Mouse (Mus musculus) liver, postnatal 0 days (tissue): Measurements from ENCODE around the gene Ppp1r3c.

Experiments
- CTCF ChIP-seq: sonication (generic); IDR thresholded peaks from 2 replicates; pipeline ENCODE4 v1.5.1; 2016; ENCODE audit warnings: antibody characterized with exemption, low read depth
- EP300 ChIP-seq: IDR thresholded peaks from 2 replicates; pipeline ENCODE4 v1.6.1; 2016; ENCODE audit warnings: antibody characterized with exemption, low read depth, mild to moderate bottlenecking

DNA sequence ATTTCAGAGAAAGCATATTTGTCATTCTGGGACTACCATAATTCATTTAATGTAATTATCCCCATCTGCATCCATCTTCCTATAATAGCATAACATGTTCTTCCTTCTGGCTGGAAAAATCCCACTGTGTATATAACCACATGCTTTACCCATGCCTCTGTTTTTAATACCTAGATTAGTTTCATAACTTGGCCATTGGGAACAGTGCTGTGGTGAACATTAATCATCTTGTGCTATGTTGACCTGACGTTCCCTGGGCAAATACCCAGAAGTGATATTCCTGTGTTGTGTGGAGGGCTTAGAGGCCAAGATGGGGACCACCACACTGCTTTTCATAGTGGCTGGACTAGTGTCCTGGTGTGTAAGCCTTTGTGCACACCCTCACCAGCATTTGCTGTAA lies 22.0 kb downstream of the Ppp1r3c start:
- TF ChIP-seq CTCF (no peak), EP300 (no peak)
